Mouse (Mus musculus): ENCODE measurements around the gene Fhod1.

Gene Fhod1

GRCm38 (mm10) chr8:105348450-105349095 lies 820 bp upstream of the Fhod1 start, which contains the start of gene Slc9a5:
Gene Slc9a5, plus strand, starts transcription at chr8:105348843.
- peak; percentile 57 for DNase-seq

- peak; percentile 82 for DNase-seq
Observed at GRCm38 (mm10) chr8:105346611-105347427, 934 bp downstream of the Fhod1 start.

- DNase-seq, result peak; percentile 61
Observed at GRCm38 (mm10) chr8:105345061-105345975, 2.4 kb downstream of the Fhod1 start.

- no peak for DNase-seq
Observed at GRCm38 (mm10) chr8:105343791-105344574, 3.8 kb downstream of the Fhod1 start.

GRCm38 (mm10) chr8:105342768-105343167 lies 5.0 kb downstream of the Fhod1 start:
- DNase-seq, result no peak

- peak; percentile 77 for DNase-seq
Observed at GRCm38 (mm10) chr8:105341399-105341798, 6.4 kb downstream of the Fhod1 start.

GRCm38 (mm10) chr8:105339886-105340635 lies 7.7 kb downstream of the Fhod1 start:
- peak; percentile 88 for DNase-seq

- DNase-seq, result no peak
Observed at GRCm38 (mm10) chr8:105338992-105339391, 8.8 kb downstream of the Fhod1 start.

- no peak for DNase-seq
Observed at GRCm38 (mm10) chr8:105336373-105337130, 11.2 kb downstream of the Fhod1 start.

- DNase-seq, result no peak
Observed at GRCm38 (mm10) chr8:105332523-105332922, 15.2 kb downstream of the Fhod1 start.

GRCm38 (mm10) chr8:105331931-105332330 lies 15.8 kb downstream of the Fhod1 start:
- DNase-seq, result no peak

- DNase-seq, result no peak
Observed at GRCm38 (mm10) chr8:105331469-105331868, 16.3 kb downstream of the Fhod1 start.

GRCm38 (mm10) chr8:105330325-105330724 lies 17.4 kb downstream of the Fhod1 start:
- DNase-seq, result no peak

GRCm38 (mm10) chr8:105326968-105327367 lies 20.8 kb downstream of the Fhod1 start:
- no peak for DNase-seq

GRCm38 (mm10) chr8:105326141-105326672 lies 21.5 kb downstream of the Fhod1 start, which contains the start of the genes Lrrc29 and Tmem208:
Gene Lrrc29, minus strand, starts transcription at chr8:105326278.
Gene Tmem208, plus strand, starts transcription at chr8:105326354.
- DNase-seq, result peak; percentile 98

- DNase-seq, result no peak
Observed at GRCm38 (mm10) chr8:105325641-105326093, 22.1 kb downstream of the Fhod1 start.

- DNase-seq, result no peak
Observed at GRCm38 (mm10) chr8:105323183-105323582, 24.6 kb downstream of the Fhod1 start.

- DNase-seq, result peak; percentile 43
Observed at GRCm38 (mm10) chr8:105318662-105319190, 29.0 kb downstream of the Fhod1 start.

- DNase-seq, result peak; percentile 73
Observed at GRCm38 (mm10) chr8:105317941-105318340, 29.8 kb downstream of the Fhod1 start.

Measured in lung, postnatal 14 days (tissue).